Comparison of ENCODE assay signal across 8 mouse cellular contexts in genomic region chr7:137321141-137321813, GRCm38 (mm10). TPM values are rescaled to one million over a fixed set of nuclear protein-coding genes. Genes with fewer than 3 reads are reported as not detected.
DNase-seq lines count a peak whose midpoint lies in the region; ATAC-seq and TF ChIP-seq lines count a peak whose summit lies in the region.

No protein-coding gene starts in this region.

- no peaks in the 10 kb centered on the region for H3K36me3 ChIP-seq in E14TG2a.4 (ENCODE audit: insufficient read depth, low read length)
- H3K36me3 ChIP-seq in embryonic facial prominence, embryonic 13.5 days: no peaks in the 10 kb centered on the region
- no peaks in the 10 kb centered on the region for H3K36me3 ChIP-seq in limb, embryonic 14.5 days (ENCODE audit: control insufficient read depth, insufficient read depth, low read length)
- no peaks in the 10 kb centered on the region for H3K36me3 ChIP-seq in midbrain, embryonic 16.5 days (ENCODE audit: control insufficient read depth, insufficient read depth, low read length)

- intact Hi-C loops in heart, postnatal 10 days (cut with DNase I): loop anchor here (1.0 to 5.0 kb wide), 4 partner anchors 1024 to 1530 kb away; no protein-coding TSS in a partner anchor

- H3K9me3 ChIP-seq in E14TG2a.4 (ENCODE audit: low read length): peaks cover 5% of the 10 kb centered on the region; the same call in 1 of the 2 replicates
- H3K9me3 ChIP-seq in embryonic facial prominence, embryonic 13.5 days: no peaks in the 10 kb centered on the region
- H3K9me3 ChIP-seq in limb, embryonic 14.5 days (ENCODE audit: control insufficient read depth, low read length): no peaks in the 10 kb centered on the region
- H3K9me3 ChIP-seq in midbrain, embryonic 16.5 days (replicated peaks; ENCODE audit: control insufficient read depth, low read length, poor library complexity, severe bottlenecking): no peaks in the 10 kb centered on the region

- peak; percentile 59 to 70 for DNase-seq in adrenal gland, adult 18-20 months (ENCODE audit: low spot score in 2 of 2)
- DNase-seq in adrenal gland, adult 8-10 months: no peak
- DNase-seq in heart, postnatal 10 days: peak; percentile 77 to 81
- DNase-seq in limb, embryonic 14.5 days (ENCODE audit: low spot score): peak; percentile 79
- peak; percentile 48 for DNase-seq in urinary bladder, postnatal 25 days (ENCODE audit: low spot score)

- peak overlapping the region; percentile 91 for H3K4me2 ChIP-seq in embryonic facial prominence, embryonic 13.5 days
- peak overlapping the region; percentile 91 for H3K4me2 ChIP-seq in limb, embryonic 14.5 days (replicated peaks; ENCODE audit: low read depth, low read length, severe bottlenecking)
- H3K4me2 ChIP-seq in midbrain, embryonic 16.5 days (ENCODE audit: low read length): peak overlapping the region; percentile 62

- no peak for TF ChIP-seq POLR2A in limb, embryonic 14.5 days (IDR thresholded peaks at IDR 0.05; ENCODE audit: borderline replicate concordance, extremely low read depth, insufficient read depth, insufficient read length)

- peak overlapping the region; percentile 59 for H3K9ac ChIP-seq in embryonic facial prominence, embryonic 13.5 days
- peak overlapping the region; percentile 70 for H3K9ac ChIP-seq in limb, embryonic 14.5 days (ENCODE audit: low read depth, low read length, severe bottlenecking)
- H3K9ac ChIP-seq in midbrain, embryonic 16.5 days (ENCODE audit: low read depth, low read length): peak overlapping the region; percentile 55; the same call in 1 of the 2 replicates

- TF ChIP-seq CTCF in E14TG2a.4 (conservative IDR thresholded peaks at IDR 0.05; ENCODE audit: low read length): no peak

- under 1% methylated on average over 52 of the region's 52 CpGs for WGBS in embryonic facial prominence, embryonic 13.5 days
- WGBS in limb, embryonic 14.5 days: under 1% methylated on average over 43 of the region's 52 CpGs
- under 1% methylated on average over 47 of the region's 52 CpGs for WGBS in midbrain, embryonic 16.5 days

- H3K27me3 ChIP-seq in E14TG2a.4 (ENCODE audit: insufficient read depth, low read length): peaks cover 96% of the 10 kb centered on the region
- H3K27me3 ChIP-seq in embryonic facial prominence, embryonic 13.5 days: peaks cover 96% of the 10 kb centered on the region
- peaks cover 60% of the 10 kb centered on the region for H3K27me3 ChIP-seq in limb, embryonic 14.5 days (ENCODE audit: control insufficient read depth, insufficient read depth, low read length)
- H3K27me3 ChIP-seq in midbrain, embryonic 16.5 days (ENCODE audit: control insufficient read depth, insufficient read depth, low read depth, low read length): peaks cover 48% of the 10 kb centered on the region

- 0 out of 2 replicates have a peak overlapping the region, but pooled peaks have one; percentile 39 for H3K27ac ChIP-seq in embryonic facial prominence, embryonic 13.5 days
- H3K27ac ChIP-seq in limb, embryonic 14.5 days (replicated peaks; ENCODE audit: low read depth, low read length): peak overlapping the region; percentile 82
- peak overlapping the region; percentile 71; the same call in 1 of the 2 replicates for H3K27ac ChIP-seq in midbrain, embryonic 16.5 days (ENCODE audit: low read length)

- ATAC-seq in embryonic facial prominence, embryonic 13.5 days (ENCODE audit: insufficient number of reproducible peaks, insufficient read depth, low FRiP score, low TSS enrichment, low read depth): no peak
- ATAC-seq in limb, embryonic 14.5 days (ENCODE audit: low FRiP score, low read depth): peak; percentile 41; the same call in 1 of the 2 replicates
- peak; percentile 59 for ATAC-seq in midbrain, embryonic 16.5 days

- peaks cover 49% of the 10 kb centered on the region for H3K4me1 ChIP-seq in E14TG2a.4 (replicated peaks; ENCODE audit: low read depth, low read length)
- peaks cover 58% of the 10 kb centered on the region for H3K4me1 ChIP-seq in embryonic facial prominence, embryonic 13.5 days
- peaks cover 45% of the 10 kb centered on the region for H3K4me1 ChIP-seq in limb, embryonic 14.5 days (ENCODE audit: control insufficient read depth, insufficient read depth, low read length)
- peaks cover 26% of the 10 kb centered on the region for H3K4me1 ChIP-seq in midbrain, embryonic 16.5 days (ENCODE audit: control insufficient read depth, insufficient read depth, low read length)

- H3K4me3 ChIP-seq in E14TG2a.4 (replicated peaks; ENCODE audit: low read length): peak overlapping the region; percentile 75
- H3K4me3 ChIP-seq in embryonic facial prominence, embryonic 13.5 days: peak overlapping the region; percentile 50
- peak overlapping the region; percentile 84 for H3K4me3 ChIP-seq in limb, embryonic 14.5 days (replicated peaks; ENCODE audit: low read length)
- peak overlapping the region; percentile 43 for H3K4me3 ChIP-seq in midbrain, embryonic 16.5 days (ENCODE audit: low read depth, low read length)

RNA-seq across cellular contexts. Expression of gene Ebf3, which starts 7.0 kb away (rescaled TPM):
- total RNA-seq in adrenal gland, adult 18-20 months (2021): 10 to 100 TPM in 1 of 2 experiments, 1 to 10 TPM in 1; 2.6 to 12.3 TPM
- 1 to 10 TPM; 1.2 to 4.9 (median 2.8) TPM for total RNA-seq in adrenal gland, adult 8-10 months (2022)
- polyA plus RNA-seq in embryonic facial prominence, embryonic 13.5 days (2015; fragmentation: Nextera tagmentation; extraction: Ambion mirVana): 8.6 and 11.6 TPM in 2 replicates
- 10 to 100 TPM; 19.8 to 20.0 TPM for total RNA-seq in heart, postnatal 10 days (2021)
- 80.3 and 93.2 TPM in 2 replicates for polyA plus RNA-seq in limb, embryonic 14.5 days (2012; rRNA removed)
- 15.3 and 17.8 TPM in 2 replicates for polyA plus RNA-seq in limb, embryonic 14.5 days (2014; fragmentation: Nextera tagmentation; extraction: Ambion mirVana)
- polyA plus RNA-seq in midbrain, embryonic 16.5 days (2015; fragmentation: Nextera tagmentation; extraction: Ambion mirVana): 8.8 and 9.0 TPM in 2 replicates
